Mouse (Mus musculus) embryonic fibroblast, embryonic 13.5 days (primary cell): ENCODE results near the gene Tbc1d5.

ENCODE experiments used
- CTCF ChIP-seq: IDR thresholded peaks from 2 replicates; pipeline ENCODE4 v1.5.1; 2011; ENCODE audit warnings: mild to moderate bottlenecking, control low read depth, low read length, moderate library complexity, borderline replicate concordance; ENCODE audit not compliant: insufficient read depth
- POLR2A ChIP-seq: IDR thresholded peaks from 2 replicates; pipeline ENCODE4 v1.6.1; 2011; ENCODE audit warnings: low read depth, mild to moderate bottlenecking, control low read depth, low read length, moderate library complexity

GRCm38 (mm10) chr17:51182715-51183114, 3.6 kb upstream of the Tbc1d5 start:
- TF ChIP-seq CTCF (no peak), POLR2A (no peak)
